Mouse (Mus musculus): ENCODE data around the gene Dnaja4.

DNA sequence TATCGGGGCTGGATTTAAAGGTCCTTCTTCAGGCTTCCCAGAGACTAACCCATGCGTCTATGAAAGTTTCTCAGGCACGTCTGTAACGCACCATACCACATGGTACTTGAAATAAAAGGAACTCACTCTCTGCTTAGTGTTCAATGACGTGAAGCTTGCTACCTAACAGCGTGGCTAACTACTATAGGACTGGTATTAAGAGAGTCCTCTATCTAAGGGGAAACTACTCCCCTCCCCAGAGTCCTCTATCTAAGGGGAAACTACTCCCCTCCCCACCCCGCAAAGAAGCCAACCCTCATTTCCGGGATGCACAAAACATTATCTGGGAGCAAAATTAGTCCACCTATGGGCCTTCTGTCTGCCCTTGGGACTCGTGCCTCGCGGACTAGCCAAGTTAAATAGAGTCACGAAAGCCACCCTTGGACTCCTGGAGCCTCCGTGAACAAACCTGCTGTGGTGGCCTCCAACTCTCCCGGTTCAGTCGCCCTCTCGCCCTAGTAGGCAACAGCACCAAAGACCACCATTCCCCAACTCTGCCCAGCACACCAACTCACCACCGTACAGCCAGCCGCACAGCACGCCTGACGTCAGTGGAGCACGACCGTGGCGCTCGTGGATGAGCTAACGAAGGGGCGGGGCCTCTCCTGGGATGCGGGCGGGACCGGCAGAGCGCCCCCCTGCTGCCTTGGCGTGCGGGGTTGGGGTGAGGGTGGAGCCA, 35.4 kb downstream of the Dnaja4 start, which contains the start of gene Wdr61:
- TF ChIP-seq CTCF (IDR thresholded peaks at IDR 0.05; ENCODE audit: low read depth): peak; percentile 77
- no peak for TF ChIP-seq EP300 (optimal IDR thresholded peaks at IDR 0.05)
